Mouse (Mus musculus): ENCODE measurements around the gene Nhlh2. TPM values are rescaled to one million over a fixed set of nuclear protein-coding genes. Genes with fewer than 3 reads are reported as not detected.

The Nhlh2 gene
- polyA plus RNA-seq, 1 experiment from 2014 or later, result 0.19 TPM

DNA sequence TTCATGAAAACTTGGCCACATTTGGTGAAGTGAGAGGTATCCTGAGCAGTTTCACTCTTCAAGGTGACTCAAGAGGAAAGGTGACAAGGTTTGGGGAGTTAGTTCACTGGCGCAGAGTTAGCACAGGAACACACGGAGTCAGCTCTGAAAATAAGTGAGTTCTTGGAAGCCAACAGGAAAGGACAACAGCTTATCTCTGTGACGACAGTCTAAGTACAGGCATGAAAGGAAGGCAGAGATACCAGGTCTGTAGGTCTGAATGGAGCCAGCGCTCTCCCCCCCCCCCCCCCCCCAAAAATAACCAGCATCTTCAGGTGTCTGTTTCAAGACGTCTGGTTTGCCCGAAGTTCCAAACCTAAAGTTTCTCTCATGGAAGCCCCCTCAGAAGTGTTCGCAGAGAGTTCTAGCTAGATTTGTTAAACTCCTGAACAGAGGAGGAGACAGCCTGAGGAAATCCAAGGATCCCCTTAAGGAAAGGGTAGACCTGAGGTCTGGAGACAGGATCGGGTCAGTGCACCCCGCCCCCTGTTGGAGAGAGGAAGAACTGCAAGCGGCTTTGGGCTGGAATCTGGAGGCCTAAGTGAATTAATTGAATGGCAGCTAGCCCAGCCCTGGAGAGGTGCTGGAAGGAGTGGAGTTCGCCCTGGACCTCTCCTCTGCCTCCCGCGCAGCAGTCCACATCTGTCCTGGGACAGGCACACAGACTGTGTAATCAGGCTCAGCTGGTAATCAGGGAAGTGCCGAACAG is 52.2 kb downstream of the Nhlh2 start:
- peak overlapping the region; percentile 3 for H3K4me2 ChIP-seq
- peaks cover 18% of the 10 kb centered on the region for H3K4me1 ChIP-seq (replicated peaks; ENCODE audit: control insufficient read depth, insufficient read depth, low read length)
- H3K27me3 ChIP-seq (replicated peaks; ENCODE audit: control insufficient read depth, insufficient read depth, low read length), result no peaks in the 10 kb centered on the region
- no peaks in the 10 kb centered on the region for H3K36me3 ChIP-seq (ENCODE audit: control insufficient read depth, insufficient read depth, low read length)
- no peak for DNase-seq (ENCODE audit: low spot score)
- H3K4me3 ChIP-seq (ENCODE audit: low read depth, low read length), result no peak overlapping the region
- H3K9me3 ChIP-seq (ENCODE audit: control insufficient read depth, low read length), result no peaks in the 10 kb centered on the region
- no peak overlapping the region for H3K9ac ChIP-seq (ENCODE audit: low read depth, low read length)
- peak overlapping the region; percentile 40; the same call in 1 of the 2 replicates for H3K27ac ChIP-seq (ENCODE audit: low read depth, low read length)
- ATAC-seq (replicated peaks; ENCODE audit: low FRiP score), result peak; percentile 86
- WGBS, result 27% methylated on average over 14 of the region's 14 CpGs

DNA sequence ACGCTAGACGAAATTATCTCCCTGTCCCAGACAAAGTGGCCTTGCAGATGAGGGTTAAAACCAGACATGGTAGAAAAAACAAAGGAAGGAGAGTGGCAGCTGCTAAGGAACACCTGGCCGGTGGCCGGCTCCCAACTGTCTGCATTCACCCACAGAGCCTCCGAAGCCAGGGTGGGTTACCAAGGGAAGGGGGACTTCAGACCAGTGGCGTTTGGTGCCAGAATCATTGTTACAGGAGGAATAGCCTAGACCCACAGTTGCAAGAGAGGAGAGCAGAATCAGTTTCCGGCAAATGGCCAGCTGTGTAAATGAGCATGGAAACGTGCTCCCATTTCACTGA is 52.8 kb downstream of the Nhlh2 start:
- peak; percentile 57 for DNase-seq (ENCODE audit: low spot score)
- Histone ChIP-seq H3K36me3 (ENCODE audit: control insufficient read depth, insufficient read depth, low read length) (no peaks in the 10 kb centered on the region), H3K4me1 (replicated peaks; ENCODE audit: control insufficient read depth, insufficient read depth, low read length) (peaks cover 18% of the 10 kb centered on the region), H3K27me3 (replicated peaks; ENCODE audit: control insufficient read depth, insufficient read depth, low read length) (no peaks in the 10 kb centered on the region), H3K4me3 (ENCODE audit: low read depth, low read length) (no peak overlapping the region), H3K9me3 (ENCODE audit: control insufficient read depth, low read length) (no peaks in the 10 kb centered on the region), H3K27ac (ENCODE audit: low read depth, low read length) (peak overlapping the region; percentile 40), H3K4me2 (peak overlapping the region; percentile 3; the same call in 1 of the 2 replicates), H3K9ac (ENCODE audit: low read depth, low read length) (no peak overlapping the region)
- ATAC-seq (replicated peaks; ENCODE audit: low FRiP score), result no peak
- WGBS, result 31% methylated on average over 8 of the region's 8 CpGs

DNA sequence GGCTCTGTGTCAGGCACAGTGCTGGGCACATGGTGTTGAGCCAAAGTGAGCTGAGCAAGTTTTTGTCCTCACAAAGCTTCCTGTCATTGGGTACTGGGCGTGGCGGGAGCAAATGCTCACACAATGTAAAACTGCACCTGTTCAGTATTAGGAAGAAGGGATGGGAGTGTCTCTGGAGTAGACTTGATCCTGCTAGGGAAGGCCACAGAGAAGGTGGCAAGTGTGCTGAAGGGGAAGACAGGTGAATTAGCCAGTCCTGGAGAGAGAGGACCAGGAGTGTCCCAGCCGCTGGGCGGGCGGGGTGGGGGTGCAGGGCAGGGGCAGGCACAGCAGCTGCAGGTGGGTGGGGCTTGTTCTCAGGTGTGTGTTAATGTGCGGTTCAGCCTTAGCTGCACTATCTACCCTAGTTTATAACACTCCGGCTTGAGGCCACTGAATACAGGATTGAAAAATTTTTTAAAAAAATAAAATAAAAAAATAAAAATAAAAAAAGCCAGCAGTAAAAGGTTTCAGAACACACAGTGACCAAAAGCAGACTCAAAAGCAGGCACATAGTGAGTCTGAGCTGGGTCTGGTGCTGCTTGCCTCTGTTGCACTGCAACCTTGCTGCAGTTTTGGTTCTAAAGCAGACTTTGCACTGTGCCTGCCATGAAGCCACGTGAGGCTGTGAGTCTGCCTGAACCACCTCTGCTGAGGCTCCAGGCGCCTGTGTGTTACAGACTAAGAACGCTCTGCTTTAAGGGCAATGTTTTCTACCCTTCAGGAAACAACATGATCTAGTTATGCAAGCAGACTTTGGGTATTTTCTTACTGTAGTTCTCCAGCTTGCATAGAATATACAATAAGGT is 53.6 kb downstream of the Nhlh2 start:
- Histone ChIP-seq H3K27ac (ENCODE audit: low read depth, low read length) (peak overlapping the region; percentile 40), H3K4me2 (no peak overlapping the region), H3K4me1 (replicated peaks; ENCODE audit: control insufficient read depth, insufficient read depth, low read length) (peaks cover 18% of the 10 kb centered on the region), H3K9ac (ENCODE audit: low read depth, low read length) (no peak overlapping the region), H3K36me3 (ENCODE audit: control insufficient read depth, insufficient read depth, low read length) (no peaks in the 10 kb centered on the region), H3K4me3 (ENCODE audit: low read depth, low read length) (no peak overlapping the region), H3K27me3 (replicated peaks; ENCODE audit: control insufficient read depth, insufficient read depth, low read length) (no peaks in the 10 kb centered on the region), H3K9me3 (ENCODE audit: control insufficient read depth, low read length) (no peaks in the 10 kb centered on the region)
- no peak for DNase-seq (ENCODE audit: low spot score)
- 69% methylated on average over 10 of the region's 10 CpGs for WGBS
- ATAC-seq (replicated peaks; ENCODE audit: low FRiP score), result no peak

DNA sequence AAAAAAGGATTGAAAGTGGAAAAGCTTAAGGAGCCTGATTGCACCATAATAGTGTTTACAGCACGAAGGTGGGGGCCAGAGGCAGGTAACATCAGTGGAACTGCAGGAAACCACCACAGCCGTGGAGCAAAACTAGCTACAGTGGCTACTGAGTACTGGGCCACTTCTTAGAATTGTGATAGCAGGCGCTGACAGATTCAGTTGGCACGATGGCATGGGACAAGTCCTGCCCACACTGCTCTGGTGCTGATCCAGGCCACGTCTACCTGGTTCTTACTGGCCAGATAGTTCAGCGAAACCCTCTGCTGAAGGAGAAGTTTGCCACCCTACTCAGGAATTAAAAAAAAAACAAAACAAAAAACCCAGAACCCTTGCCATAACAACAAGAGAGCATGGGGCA is 54.7 kb downstream of the Nhlh2 start:
- Histone ChIP-seq H3K27me3 (replicated peaks; ENCODE audit: control insufficient read depth, insufficient read depth, low read length) (no peaks in the 10 kb centered on the region), H3K4me2 (no peak overlapping the region), H3K4me3 (ENCODE audit: low read depth, low read length) (no peak overlapping the region), H3K9ac (ENCODE audit: low read depth, low read length) (no peak overlapping the region), H3K27ac (ENCODE audit: low read depth, low read length) (no peak overlapping the region), H3K4me1 (replicated peaks; ENCODE audit: control insufficient read depth, insufficient read depth, low read length) (peaks cover 18% of the 10 kb centered on the region), H3K36me3 (ENCODE audit: control insufficient read depth, insufficient read depth, low read length) (no peaks in the 10 kb centered on the region), H3K9me3 (ENCODE audit: control insufficient read depth, low read length) (no peaks in the 10 kb centered on the region)
- 82% methylated on average over 6 of the region's 6 CpGs for WGBS
- ATAC-seq (replicated peaks; ENCODE audit: low FRiP score), result no peak
- no peak for DNase-seq (ENCODE audit: low spot score)

Other genes with a start within 250 kb of the Nhlh2 start
- 0.11 and 0.14 TPM in 2 replicates for gene Mab21l3, start 161.1 kb upstream of the Nhlh2 start, polyA plus RNA-seq (2014; fragmentation: Nextera tagmentation; extraction: Ambion mirVana)
- 1.8 and 1.9 TPM in 2 replicates for gene Slc22a15, start 85.6 kb upstream of the Nhlh2 start, polyA plus RNA-seq (2014; fragmentation: Nextera tagmentation; extraction: Ambion mirVana)
- 0.95 and 1.2 TPM in 2 replicates for gene Casq2, start 76.3 kb downstream of the Nhlh2 start, polyA plus RNA-seq (2014; fragmentation: Nextera tagmentation; extraction: Ambion mirVana)
- gene Vangl1, start 194.6 kb downstream of the Nhlh2 start, polyA plus RNA-seq (2014; fragmentation: Nextera tagmentation; extraction: Ambion mirVana), result 52.9 and 59.3 TPM in 2 replicates

All from liver, embryonic 11.5 days (tissue).